Mouse (Mus musculus): ENCODE measurements around the gene Gm6793.
A peak's percentile ranks its signal among the peaks of the same experiment; 100 is the strongest.

Gene Gm6793

GRCm38 (mm10) chr8:111984511-111984910 lies 30.3 kb downstream of the Gm6793 start:
- DNase-seq (ENCODE audit: low spot score in 2 of 2) = peak in 1 of 2 experiments; percentile 15

GRCm38 (mm10) chr8:111982116-111982515 lies 32.7 kb downstream of the Gm6793 start:
- no peak for DNase-seq (ENCODE audit: low spot score in 2 of 2)

GRCm38 (mm10) chr8:111978147-111978546 lies 36.7 kb downstream of the Gm6793 start:
- DNase-seq (ENCODE audit: low spot score in 2 of 2) = no peak

GRCm38 (mm10) chr8:111976326-111976725 lies 38.5 kb downstream of the Gm6793 start:
- no peak for DNase-seq (ENCODE audit: low spot score in 2 of 2)

- DNase-seq (ENCODE audit: low spot score in 2 of 2) = no peak
These were observed 39.1 kb downstream of the Gm6793 start for GRCm38 (mm10) chr8:111975706-111976105.

GRCm38 (mm10) chr8:111974138-111974537 lies 40.7 kb downstream of the Gm6793 start:
- no peak for DNase-seq (ENCODE audit: low spot score in 2 of 2)

GRCm38 (mm10) chr8:111968991-111969390 lies 45.8 kb downstream of the Gm6793 start:
- no peak for DNase-seq (ENCODE audit: low spot score in 2 of 2)

GRCm38 (mm10) chr8:111968541-111968940 lies 46.3 kb downstream of the Gm6793 start:
- DNase-seq (ENCODE audit: low spot score in 2 of 2) = no peak

- DNase-seq (ENCODE audit: low spot score in 2 of 2) = no peak
These were observed 47.5 kb downstream of the Gm6793 start for GRCm38 (mm10) chr8:111967246-111967870.

GRCm38 (mm10) chr8:111964849-111965561 lies 49.8 kb downstream of the Gm6793 start:
- DNase-seq (ENCODE audit: low spot score in 2 of 2) = no peak

GRCm38 (mm10) chr8:111964351-111964750 lies 50.5 kb downstream of the Gm6793 start:
- no peak for DNase-seq (ENCODE audit: low spot score in 2 of 2)

- no peak for DNase-seq (ENCODE audit: low spot score in 2 of 2)
These were observed 51.3 kb downstream of the Gm6793 start for GRCm38 (mm10) chr8:111963546-111963945.
